Mouse (Mus musculus) CH12.LX (cell line): Measurements from ENCODE around the gene Prss40.

Source experiments
- CTCF ChIP-seq, 2 experiments: IDR thresholded peaks in 1 of 2; conservative IDR thresholded peaks in 1 of 2; 2 replicates each; pipeline ENCODE4 v1.5.1; 2011 to 2012; ENCODE audit warnings: low read depth in 2 of 2, low read length in 2 of 2, improper control_type of control experiment in 1 of 2, inconsistent platforms in 1 of 2, mild to moderate bottlenecking in 1 of 2, moderate library complexity in 1 of 2
- JUND ChIP-seq: conservative IDR thresholded peaks from 2 replicates; pipeline ENCODE4 v1.6.1; 2011; ENCODE audit warnings: low read depth, low read length, improper control_type of control experiment
- NELFE ChIP-seq: IDR thresholded peaks from 2 replicates; pipeline ENCODE4 v1.6.1; 2011; ENCODE audit warnings: low read depth, low read length, improper control_type of control experiment

DNA sequence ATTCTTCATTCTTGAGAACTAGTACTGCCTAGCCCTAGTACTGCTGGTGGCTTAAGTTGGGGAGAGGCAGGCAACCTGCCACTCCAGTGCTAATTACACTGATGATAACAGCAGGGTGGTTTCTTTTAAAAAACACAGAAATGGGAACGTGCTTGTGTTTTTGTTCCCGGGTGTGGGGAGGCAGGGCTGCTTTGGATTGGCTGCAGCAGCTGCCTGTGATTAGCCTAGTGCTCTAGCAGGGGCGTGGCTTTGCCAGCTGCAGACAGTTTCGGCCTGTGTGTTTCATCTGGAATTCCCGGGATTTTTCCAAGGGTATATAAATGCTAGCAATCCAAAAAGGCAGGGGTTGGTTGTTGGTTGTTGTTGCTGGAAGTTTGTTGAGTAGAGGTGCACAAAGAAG, 44.1 kb downstream of the Prss40 start:
- TF ChIP-seq CTCF (conservative IDR thresholded peaks at IDR 0.05 in 1 of 2, IDR thresholded peaks at IDR 0.05 in 1 of 2; ENCODE audit: low read depth in 2 of 2, low read length in 2 of 2) (no peak), JUND (no peak), NELFE (no peak)
